Mouse (Mus musculus) lung, postnatal 25 days (tissue): ENCODE results near the gene Tmed8.
A peak's percentile ranks its signal among the peaks of the same experiment; 100 is the strongest.

Source experiments
- DNase-seq: peaks from one replicate; pipeline ENCODE4 v3.0.0; 2022; ENCODE audit warnings: low spot score

The Tmed8 gene

DNA sequence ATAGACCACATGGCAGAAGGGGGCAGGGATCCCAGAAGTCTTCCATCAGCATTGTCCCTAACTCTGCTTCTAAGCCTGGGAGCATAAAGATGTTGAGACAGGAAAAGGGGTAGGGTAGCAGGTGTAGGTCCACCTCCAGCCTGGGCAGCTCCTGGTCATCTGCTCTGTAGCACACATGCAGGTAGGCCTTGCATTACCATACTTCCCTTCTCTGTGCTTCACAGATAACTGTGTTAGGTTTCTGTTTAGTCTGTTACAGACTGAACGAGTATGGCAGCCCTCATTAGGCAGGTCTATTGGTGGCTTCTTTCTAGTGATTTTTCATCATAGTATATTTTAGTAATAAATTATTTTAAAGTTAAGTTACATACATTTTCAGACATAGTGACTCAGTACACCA is 39.9 kb downstream of the Tmed8 start:
- no peak for DNase-seq

DNA sequence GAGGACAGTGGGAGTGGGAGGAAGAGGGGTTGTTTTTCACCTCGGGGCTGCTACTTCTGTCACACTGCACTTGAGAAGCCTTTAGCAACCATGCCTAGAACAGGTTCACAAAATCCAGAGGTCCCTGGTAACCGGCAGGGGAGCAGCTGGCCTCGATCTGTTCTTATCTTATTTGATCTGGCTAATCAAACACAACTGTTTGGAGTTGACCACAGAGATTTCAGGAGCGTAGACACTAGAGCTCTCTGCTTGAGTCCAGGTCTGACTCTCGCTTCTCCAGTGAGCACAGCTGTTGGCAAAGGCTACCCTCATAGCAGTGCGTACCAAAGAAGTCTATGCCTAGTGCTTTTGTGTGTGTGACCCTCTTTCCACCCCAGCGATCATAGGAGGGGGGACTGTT is 42.2 kb downstream of the Tmed8 start:
- DNase-seq = peak; percentile 51

DNA sequence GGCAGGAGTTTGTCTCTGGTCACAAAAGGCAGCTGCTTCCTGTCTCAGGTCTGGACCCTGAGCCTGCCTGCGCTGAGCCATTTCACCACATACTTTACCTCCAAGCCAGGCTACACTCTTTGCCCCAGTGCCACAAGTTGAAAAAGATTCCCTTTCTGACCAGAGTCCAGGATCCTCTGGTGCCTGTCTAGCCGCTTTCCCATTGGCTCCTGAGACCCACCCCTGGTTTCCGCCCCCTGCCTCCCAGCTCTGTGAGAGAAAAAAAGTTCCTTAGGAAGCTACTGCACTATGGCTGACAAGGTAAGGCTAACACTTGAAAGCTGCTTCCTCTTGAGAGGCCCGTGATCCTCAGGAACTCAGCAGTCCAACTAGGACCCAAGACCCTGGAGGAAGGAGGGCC is 42.9 kb downstream of the Tmed8 start:
- DNase-seq = peak; percentile 47

DNA sequence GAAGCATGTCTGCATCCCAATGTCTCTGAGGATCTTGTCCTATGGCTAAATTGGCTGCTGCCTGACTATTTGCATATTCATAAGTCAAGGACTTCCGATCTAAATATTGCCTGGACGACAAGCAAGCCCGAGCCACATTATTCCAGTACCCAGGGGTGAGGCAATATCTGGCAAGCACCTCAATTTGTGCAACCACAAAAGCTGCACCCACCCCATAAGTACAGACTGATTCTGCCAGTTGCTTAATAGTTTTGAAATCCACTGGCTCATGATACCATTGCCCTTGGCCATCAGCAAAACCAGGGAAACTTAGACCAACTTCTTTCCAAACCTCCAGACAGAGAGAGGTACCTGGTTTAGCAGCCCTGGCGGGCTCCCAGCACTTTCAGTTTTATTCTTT is 45.8 kb downstream of the Tmed8 start:
- DNase-seq = peak; percentile 64

DNA sequence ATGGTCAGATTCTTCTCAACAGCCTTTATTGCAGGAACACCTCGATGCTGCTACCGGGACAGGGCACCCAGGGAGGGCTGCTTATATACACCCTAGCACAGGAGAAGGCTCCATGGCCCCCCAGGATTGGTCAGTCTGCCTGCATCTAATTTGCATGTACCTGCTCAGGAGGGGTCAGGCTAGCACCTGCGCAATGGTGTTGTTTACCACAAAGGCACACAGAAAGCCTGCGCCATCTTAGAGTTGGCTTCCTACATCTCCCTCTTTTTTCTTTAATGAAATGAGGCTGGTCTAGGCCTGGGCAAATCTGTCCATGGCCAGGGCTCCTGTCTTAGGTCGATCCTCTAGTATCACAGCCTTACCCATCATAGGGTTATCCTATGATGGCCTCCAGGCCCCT is 50.8 kb downstream of the Tmed8 start:
- no peak for DNase-seq

DNA sequence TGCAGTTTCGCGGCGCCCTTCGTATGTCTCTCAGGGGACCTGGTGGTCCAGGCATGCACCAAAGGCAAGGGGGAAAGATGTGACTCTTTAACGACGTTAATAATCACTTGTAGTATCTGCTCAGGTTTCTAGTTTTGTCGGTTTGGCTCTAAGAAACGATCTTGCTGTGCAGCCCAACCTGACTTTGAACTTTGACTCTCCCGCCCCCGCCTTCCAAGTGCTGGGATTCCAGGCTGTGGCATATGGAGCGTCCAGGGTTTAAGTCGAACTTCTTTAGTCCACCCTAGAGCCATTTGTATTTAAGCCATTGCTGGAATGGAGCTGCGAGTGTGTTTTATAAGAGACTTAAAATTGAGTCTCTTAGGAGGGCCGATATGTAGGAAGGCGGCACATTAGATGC is 52.1 kb downstream of the Tmed8 start:
- DNase-seq = no peak

DNA sequence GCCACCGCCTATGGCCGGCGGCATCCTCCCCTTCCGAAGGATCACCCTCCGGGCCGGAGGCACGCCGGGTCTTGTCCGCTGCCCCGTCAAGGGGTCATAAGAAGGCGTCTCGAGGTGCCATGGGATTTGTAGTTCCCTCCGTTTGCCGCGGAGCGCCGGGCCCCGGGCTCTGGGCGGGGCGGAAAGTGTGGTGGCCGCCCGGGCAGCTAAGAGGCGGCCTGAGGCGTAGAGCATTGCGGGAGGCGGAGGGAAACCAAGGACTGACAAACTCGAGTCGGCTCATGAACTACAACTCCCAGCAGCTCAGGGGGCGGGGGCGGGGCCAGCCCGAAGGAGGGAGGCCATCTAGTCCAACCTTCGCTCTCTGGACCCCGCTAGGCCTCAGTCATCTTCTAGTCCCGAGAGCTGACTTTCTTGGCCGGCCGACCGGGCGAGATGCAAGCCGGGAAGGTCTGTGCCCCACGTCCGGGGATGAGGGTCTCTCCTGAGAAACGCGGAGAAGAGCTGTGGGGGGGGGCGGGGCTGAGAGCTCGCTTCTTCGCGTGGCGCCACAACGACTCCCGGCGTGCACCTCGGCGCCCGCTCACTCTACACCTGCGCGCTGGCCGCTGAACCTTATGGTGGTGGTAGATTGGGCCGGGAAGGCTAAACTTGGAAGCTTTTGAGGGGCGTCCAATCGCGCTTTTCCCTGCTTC is 52.7 kb downstream of the Tmed8 start, which contains the start of gene Pomt2:
Gene Pomt2 (minus strand): TSS at position 574 of the 695 bp plus-strand sequence.
- peak; percentile 97 for DNase-seq

DNA sequence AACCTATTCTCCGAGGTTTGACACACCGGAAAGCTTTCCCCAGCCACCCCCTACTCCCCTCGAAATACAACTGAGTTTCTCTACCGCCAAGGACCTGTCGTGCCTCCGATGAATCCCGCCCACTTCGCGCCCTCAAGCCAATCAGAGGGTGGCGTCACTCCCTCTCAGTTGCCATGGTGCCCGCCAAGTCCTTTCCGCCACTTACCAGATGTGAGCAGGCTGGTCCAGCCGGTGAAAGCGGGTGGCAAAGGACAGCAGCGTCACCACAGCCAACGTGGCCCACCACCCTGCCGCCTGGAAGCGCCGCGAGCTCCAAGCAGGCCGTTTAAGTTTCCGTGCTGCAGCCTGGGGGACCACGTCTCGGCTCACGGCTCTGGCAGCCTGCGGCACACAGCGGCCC is 53.3 kb downstream of the Tmed8 start, which contains the start of gene Gstz1:
Gene Gstz1 (plus strand): TSS at position 200 of the 400 bp plus-strand sequence.
- DNase-seq = peak; percentile 92

DNA sequence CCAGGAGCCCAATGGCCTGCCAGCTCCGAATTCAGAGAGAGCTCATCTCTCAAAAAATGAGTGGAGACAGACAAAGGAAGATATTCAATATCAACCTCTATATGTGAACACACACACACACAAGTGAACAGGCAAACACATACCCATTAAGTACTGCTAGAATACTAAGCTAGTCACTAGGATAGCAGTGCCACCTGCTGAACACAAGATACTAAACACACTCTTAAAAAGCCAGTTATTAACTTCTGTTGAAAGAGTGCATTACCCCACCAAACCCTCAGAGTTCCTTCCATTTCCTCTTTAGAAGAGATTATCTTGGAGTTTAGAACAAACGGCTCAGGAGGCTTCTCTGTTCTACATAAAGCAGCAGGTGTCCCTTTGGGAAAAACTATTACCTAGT is 58.1 kb downstream of the Tmed8 start:
- DNase-seq = no peak

DNA sequence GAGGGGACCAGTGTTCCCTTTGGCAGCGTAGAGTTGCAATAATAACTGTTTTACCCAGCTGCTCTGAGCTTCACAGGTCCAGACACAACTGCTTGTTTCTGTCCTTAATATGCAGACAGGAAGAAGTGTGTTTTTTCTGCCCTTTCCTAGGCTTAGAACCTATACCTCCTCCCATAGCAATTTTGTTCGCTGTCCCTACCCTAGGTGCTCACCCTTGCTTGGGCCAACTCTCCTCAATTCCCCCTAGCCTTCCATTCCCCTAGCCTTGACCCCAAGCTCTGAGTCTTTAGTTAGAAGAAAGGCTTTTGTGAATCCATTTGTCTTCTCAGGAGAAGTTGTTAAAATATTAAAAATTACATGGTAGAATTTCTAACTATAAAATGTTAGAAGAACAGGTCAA is 61.5 kb downstream of the Tmed8 start:
- no peak for DNase-seq

DNA sequence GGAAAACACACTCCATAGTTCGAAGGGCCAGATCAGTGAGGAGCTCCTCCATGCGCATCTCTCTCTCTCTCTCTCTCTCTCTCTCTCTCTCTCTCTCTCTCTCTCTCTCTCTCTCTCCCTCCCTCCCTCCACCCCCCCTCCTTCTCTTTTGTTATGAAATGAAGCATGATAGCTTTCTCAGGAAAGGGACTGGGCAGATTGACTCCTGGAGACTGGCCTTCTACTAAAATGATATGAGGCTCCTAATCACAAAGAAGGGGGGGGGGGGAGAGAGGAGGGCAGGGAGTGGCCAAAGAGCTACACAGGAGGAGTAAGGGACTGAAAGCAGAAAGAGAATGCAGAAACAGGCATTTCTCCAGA is 61.9 kb downstream of the Tmed8 start:
- DNase-seq = no peak

DNA sequence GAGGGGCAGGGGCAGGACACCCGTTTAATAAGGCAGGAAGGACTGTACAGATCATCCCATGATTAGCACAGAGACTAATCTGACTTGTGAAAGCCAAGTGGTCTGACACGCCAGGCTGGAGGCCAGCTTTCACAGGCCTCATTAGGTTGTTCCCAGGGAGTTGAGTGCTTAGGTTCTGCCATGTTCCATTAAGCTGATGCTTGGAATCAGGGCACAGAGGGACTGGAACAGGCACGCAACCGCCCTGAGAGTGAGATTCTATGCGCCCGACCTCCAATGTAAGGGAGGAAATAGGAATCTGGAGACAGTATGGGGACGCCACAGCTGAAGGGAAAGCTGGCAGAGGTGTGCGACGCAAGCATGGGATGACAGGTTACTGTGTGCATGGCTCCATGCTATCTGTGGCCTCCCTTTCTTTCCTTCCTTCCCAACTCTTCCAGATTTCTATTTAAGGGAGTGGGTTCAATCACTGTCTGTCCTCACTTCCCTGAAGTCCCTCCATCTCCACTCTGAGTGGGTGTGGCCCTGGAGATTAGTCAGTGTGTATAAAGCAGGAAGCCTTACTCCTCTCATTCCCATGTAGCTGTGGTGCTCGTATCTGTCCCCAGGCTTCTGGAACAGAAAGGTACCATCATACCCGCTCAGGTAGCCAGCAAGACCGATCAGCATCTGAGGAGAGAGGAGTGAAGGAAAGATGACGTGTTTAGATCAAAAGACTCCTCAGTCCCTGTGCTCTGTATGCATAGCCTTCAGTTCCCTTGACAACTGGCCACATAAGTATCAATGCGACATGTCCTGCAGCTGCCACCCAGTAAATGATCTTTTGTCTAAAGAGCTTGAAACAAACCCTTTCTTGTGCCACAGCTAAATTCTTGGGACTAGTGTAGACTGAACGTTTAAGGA is 62.6 kb downstream of the Tmed8 start:
- no peak for DNase-seq

DNA sequence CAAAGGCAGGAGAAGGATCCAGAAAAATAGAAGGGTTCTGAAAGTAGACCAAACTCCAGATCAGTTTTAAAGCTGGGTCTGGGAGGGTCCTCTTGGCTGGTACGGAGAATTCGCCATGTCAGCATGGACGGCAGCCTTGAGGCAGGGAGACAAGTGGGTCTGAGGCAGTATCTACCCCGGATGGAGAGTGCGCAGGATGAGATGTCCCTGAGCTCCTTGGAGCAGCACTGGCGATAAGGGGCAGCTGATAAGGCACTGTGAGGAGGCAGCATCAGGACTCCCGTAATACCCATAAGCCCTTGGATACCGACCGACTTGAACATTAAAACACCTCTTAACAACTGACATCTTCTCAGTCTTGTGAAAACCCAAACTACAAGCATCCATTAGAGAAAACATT is 67.5 kb downstream of the Tmed8 start:
- no peak for DNase-seq

DNA sequence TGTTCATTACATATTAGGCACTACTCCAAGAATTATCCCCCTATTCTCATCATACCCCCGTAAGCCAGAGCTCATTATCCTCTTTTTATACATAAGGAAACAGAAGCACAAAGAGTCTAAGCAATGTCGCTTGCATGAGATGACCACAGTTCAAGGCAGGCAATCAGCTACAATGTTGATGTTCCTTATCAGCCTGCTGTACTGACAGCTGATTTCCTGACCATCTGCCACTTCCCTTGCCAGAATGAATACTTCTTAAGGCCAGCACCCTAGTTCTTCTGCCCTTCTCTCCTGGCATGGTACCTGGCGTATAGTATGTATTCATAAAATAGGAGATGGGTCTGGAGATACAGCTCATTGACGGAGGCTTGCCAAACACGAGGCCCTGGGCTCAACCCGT is 68.0 kb downstream of the Tmed8 start:
- DNase-seq = peak; percentile 7

DNA sequence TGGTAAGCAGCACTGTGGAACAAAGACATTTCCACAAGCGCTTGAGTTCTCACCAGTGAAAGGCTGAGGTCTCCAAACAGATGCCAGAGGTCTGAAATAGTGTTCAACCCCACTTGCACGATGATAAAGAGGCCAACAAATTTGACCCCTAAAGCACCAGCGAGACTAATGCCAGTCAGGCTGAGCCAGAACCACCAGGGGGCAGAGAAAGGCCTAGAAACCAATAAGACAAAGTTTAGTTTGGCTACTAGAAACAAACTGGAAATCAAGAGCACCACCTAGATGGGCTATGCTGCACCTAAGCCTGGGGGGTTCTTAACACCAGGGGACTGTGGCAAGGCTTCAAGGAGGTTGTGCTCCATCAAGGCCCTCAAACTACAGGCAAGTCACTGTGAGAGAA is 68.6 kb downstream of the Tmed8 start:
- DNase-seq = peak; percentile 21

DNA sequence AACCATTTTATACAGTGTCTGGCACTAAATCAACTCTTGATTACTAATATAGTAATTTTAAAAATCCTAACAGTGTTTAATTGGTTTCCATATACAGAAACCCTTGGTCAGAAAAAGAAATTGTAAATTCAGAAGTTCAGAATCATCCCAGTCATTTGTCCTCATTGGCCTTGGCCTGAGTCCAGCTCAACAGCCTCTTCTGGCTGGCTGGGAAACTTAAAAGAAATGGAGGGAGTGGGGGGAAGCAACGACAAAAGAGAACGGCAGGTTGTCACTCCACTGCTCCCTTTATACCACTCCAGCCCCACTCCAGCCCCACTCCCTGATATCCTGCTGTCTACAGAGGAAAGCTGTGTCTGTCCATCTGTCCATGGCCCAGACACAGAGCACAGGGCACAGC is 69.1 kb downstream of the Tmed8 start:
- DNase-seq = no peak

DNA sequence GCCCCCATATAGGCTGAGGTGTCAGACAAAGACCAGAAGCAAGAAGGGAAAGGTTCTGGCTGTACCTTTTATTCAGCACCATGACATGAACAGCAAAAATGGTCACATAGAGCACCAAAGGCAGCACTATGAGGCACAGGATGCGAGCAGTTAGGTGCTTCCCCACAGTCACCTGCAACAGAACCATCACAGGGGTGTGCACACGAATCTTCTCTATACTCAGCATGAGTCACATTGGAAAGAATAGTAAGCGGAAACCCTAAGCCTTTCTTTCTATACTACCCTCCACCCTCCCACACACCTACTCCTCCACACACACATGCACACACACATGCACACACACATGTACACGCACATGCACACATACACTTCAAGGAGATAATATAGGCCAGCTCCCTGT is 70.0 kb downstream of the Tmed8 start:
- DNase-seq = no peak

DNA sequence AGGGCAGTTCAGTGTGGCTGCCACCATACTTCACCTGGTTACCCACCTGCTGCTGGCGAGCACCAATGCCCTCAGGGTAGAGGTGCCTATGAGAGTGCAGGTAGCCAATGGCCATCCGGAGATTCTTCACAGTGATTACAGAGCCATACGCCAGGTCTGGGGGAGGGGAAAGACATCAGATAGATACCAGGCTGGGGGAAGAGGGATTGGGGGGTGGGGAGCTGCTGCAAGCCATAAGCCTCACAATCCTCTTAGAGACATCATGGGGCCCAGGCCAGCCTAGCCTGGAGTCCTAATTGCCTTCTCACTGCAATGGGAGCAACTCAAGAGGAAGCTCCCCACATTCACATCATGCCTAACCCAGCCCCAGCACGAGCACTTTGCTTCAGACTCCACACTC is 73.0 kb downstream of the Tmed8 start:
- DNase-seq = no peak

DNA sequence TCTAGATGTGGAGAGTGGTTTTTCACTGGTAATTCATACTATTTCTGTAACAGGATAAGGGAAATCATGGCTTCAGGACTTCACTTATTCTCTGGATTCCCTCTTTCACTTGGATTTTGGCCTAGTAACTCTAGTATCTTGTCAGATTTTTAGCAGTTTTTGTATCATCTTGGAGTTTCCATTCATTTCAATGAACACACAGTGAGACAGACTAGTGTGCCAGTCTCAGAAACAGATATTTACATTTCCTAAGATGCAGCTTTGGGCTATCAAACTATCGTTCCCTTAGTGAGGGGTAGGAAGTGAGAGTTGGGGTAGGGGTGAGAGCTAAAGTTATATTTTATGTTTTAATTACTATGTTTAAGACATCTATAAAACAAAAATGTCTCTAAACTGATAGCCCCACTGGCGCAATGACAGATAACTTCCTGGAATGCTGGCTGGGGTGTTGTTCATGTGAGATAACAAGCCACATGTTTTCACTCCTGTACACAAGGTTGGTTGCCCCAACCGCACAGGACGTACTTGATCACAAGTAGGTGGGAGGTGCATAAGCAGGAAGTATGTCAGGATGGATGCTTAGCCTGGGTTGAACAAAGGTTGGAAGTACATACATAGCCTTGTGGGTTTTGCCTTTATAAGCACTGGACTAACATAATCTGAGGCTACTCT is 78.2 kb downstream of the Tmed8 start:
- no peak for DNase-seq
